Mouse (Mus musculus) layer of hippocampus, adult 9-10 months (tissue): ENCODE results near the gene Exph5.

Experiments used
- DNase-seq: peaks from one replicate; pipeline ENCODE4 v3.0.0; 2022; ENCODE audit warnings: low spot score

Exph5 gene

GRCm38 (mm10) chr9:53301269-53301720 is at the start of gene Exph5:
Exph5 (plus strand) TSS chr9:53301670.
- no peak for DNase-seq

- peak; percentile 77 for DNase-seq
These were observed 47.1 kb upstream of the Exph5 start for GRCm38 (mm10) chr9:53254368-53254767.

GRCm38 (mm10) chr9:53256690-53257305 is 44.7 kb upstream of the Exph5 start:
- peak; percentile 11 for DNase-seq

GRCm38 (mm10) chr9:53257772-53258171 is 43.7 kb upstream of the Exph5 start:
- no peak for DNase-seq

- no peak for DNase-seq
These were observed 43.3 kb upstream of the Exph5 start for GRCm38 (mm10) chr9:53258199-53258598.

- DNase-seq, result no peak
These were observed 37.1 kb upstream of the Exph5 start for GRCm38 (mm10) chr9:53264387-53264786.

- no peak for DNase-seq
These were observed 35.9 kb upstream of the Exph5 start for GRCm38 (mm10) chr9:53265589-53265988.

GRCm38 (mm10) chr9:53268036-53268435 is 33.4 kb upstream of the Exph5 start:
- DNase-seq, result no peak

GRCm38 (mm10) chr9:53268731-53269465 is 32.6 kb upstream of the Exph5 start:
- no peak for DNase-seq

GRCm38 (mm10) chr9:53269466-53269755 is 32.1 kb upstream of the Exph5 start:
- DNase-seq, result no peak

- no peak for DNase-seq
These were observed 30.0 kb upstream of the Exph5 start for GRCm38 (mm10) chr9:53271281-53272022.

- DNase-seq, result no peak
These were observed 29.3 kb upstream of the Exph5 start for GRCm38 (mm10) chr9:53272207-53272606.

- no peak for DNase-seq
These were observed 28.8 kb upstream of the Exph5 start for GRCm38 (mm10) chr9:53272714-53273113.

GRCm38 (mm10) chr9:53276381-53276780 is 25.1 kb upstream of the Exph5 start:
- DNase-seq, result no peak

GRCm38 (mm10) chr9:53278997-53279396 is 22.5 kb upstream of the Exph5 start:
- no peak for DNase-seq

GRCm38 (mm10) chr9:53286793-53287192 is 14.7 kb upstream of the Exph5 start:
- DNase-seq, result no peak

- DNase-seq, result no peak
These were observed 11.5 kb upstream of the Exph5 start for GRCm38 (mm10) chr9:53290006-53290405.

GRCm38 (mm10) chr9:53292833-53293232 is 8.6 kb upstream of the Exph5 start:
- no peak for DNase-seq

GRCm38 (mm10) chr9:53301801-53302311 is 386 bp downstream of the Exph5 start:
- no peak for DNase-seq

- no peak for DNase-seq
These were observed 945 bp downstream of the Exph5 start for GRCm38 (mm10) chr9:53302415-53302814.

GRCm38 (mm10) chr9:53307904-53308303 is 6.4 kb downstream of the Exph5 start:
- no peak for DNase-seq

GRCm38 (mm10) chr9:53312981-53313380 is 11.5 kb downstream of the Exph5 start:
- DNase-seq, result no peak
